Mouse (Mus musculus) gastrocnemius, postnatal 4 days (tissue): ENCODE results near the gene Runx3. TPM values are rescaled to one million over a fixed set of nuclear protein-coding genes. Genes with fewer than 3 reads are reported as not detected.

ENCODE experiments used
- DNase-seq, 2 experiments: peaks; one replicate each; pipeline ENCODE4 v3.0.0; 2021 to 2022; ENCODE audit warnings: low spot score in 2 of 2, mixed read lengths in 2 of 2
- total RNA-seq, 2 experiments: library from RNA; stranded (reverse); gene quantifications; 2 replicates each; pipeline ENCODE4 v1.2.3; 2021

The Runx3 gene
- total RNA-seq, 2 experiments from 2014 or later: 0.34 to 0.49 TPM

- DNase-seq: no peak
Measured at GRCm38 (mm10) chr4:135113656-135114055, 6.8 kb upstream of the Runx3 start.

- no peak for DNase-seq
Measured at GRCm38 (mm10) chr4:135114301-135114700, 6.2 kb upstream of the Runx3 start.

GRCm38 (mm10) chr4:135115426-135116170, 4.9 kb upstream of the Runx3 start:
- no peak for DNase-seq

- DNase-seq: no peak
Measured at GRCm38 (mm10) chr4:135116391-135116790, 4.1 kb upstream of the Runx3 start.

- DNase-seq: no peak
Measured at GRCm38 (mm10) chr4:135117846-135118245, 2.6 kb upstream of the Runx3 start.

- no peak for DNase-seq
Measured at GRCm38 (mm10) chr4:135118855-135119474, 1.5 kb upstream of the Runx3 start.

- no peak for DNase-seq
Measured at GRCm38 (mm10) chr4:135123721-135124120, 3.3 kb downstream of the Runx3 start.

- no peak for DNase-seq
Measured at GRCm38 (mm10) chr4:135124732-135125131, 4.3 kb downstream of the Runx3 start.

- DNase-seq: no peak
Measured at GRCm38 (mm10) chr4:135125152-135125551, 4.7 kb downstream of the Runx3 start.

GRCm38 (mm10) chr4:135126385-135126784, 5.9 kb downstream of the Runx3 start:
- no peak for DNase-seq

GRCm38 (mm10) chr4:135128841-135129520, 8.5 kb downstream of the Runx3 start:
- DNase-seq: no peak

- DNase-seq: no peak
Measured at GRCm38 (mm10) chr4:135130156-135130555, 9.7 kb downstream of the Runx3 start.

- DNase-seq: no peak
Measured at GRCm38 (mm10) chr4:135131145-135131544, 10.7 kb downstream of the Runx3 start.

- no peak for DNase-seq
Measured at GRCm38 (mm10) chr4:135132797-135133196, 12.3 kb downstream of the Runx3 start.

GRCm38 (mm10) chr4:135133711-135134110, 13.3 kb downstream of the Runx3 start:
- no peak for DNase-seq

GRCm38 (mm10) chr4:135135331-135135730, 14.9 kb downstream of the Runx3 start:
- DNase-seq: no peak

GRCm38 (mm10) chr4:135136202-135136601, 15.8 kb downstream of the Runx3 start:
- no peak for DNase-seq

- no peak for DNase-seq
Measured at GRCm38 (mm10) chr4:135136612-135137011, 16.2 kb downstream of the Runx3 start.

GRCm38 (mm10) chr4:135140647-135141515, 20.4 kb downstream of the Runx3 start:
- no peak for DNase-seq

GRCm38 (mm10) chr4:135141720-135142119, 21.3 kb downstream of the Runx3 start:
- DNase-seq: no peak

GRCm38 (mm10) chr4:135146734-135147133, 26.3 kb downstream of the Runx3 start:
- DNase-seq: no peak
